Mouse (Mus musculus) CH12.LX (cell line): Measurements from ENCODE around the gene Tshz2. TPM values are rescaled to one million over a fixed set of nuclear protein-coding genes. Genes with fewer than 3 reads are reported as not detected.

Experiments
- DNase-seq: peaks from one replicate; pipeline ENCODE4 v3.0.0-alpha.2; 2013; ENCODE audit errors: extremely low read depth
- H3K27ac ChIP-seq: 2 replicates; pipeline ENCODE4 v1.5.1; 2012; ENCODE audit warnings: low read depth, mild to moderate bottlenecking, control low read depth, moderate library complexity; ENCODE audit not compliant: insufficient read depth
- H3K27me3 ChIP-seq: replicated peaks from 2 replicates; pipeline ENCODE3; 2012; ENCODE audit warnings: inconsistent platforms
- H3K36me3 ChIP-seq, 2 experiments: replicated peaks in 1 of 2; 2 replicates each; pipeline versions ENCODE3 to v1.6.1; 2012; ENCODE audit warnings: inconsistent platforms in 1 of 2, low read length in 1 of 2, mild to moderate bottlenecking in 1 of 2, mixed read lengths in 1 of 2, moderate library complexity in 1 of 2; ENCODE audit not compliant: control insufficient read depth in 1 of 2, insufficient read depth in 1 of 2
- H3K4me1 ChIP-seq, 2 experiments: 2 replicates each; pipeline ENCODE4 v1.6.1; 2012; ENCODE audit warnings: inconsistent platforms in 1 of 2, moderate library complexity in 1 of 2; ENCODE audit not compliant: insufficient read depth in 2 of 2, control insufficient read depth in 1 of 2
- H3K4me2 ChIP-seq: 2 replicates; pipeline ENCODE4 v1.6.1; 2012; ENCODE audit warnings: low read depth, mild to moderate bottlenecking, control low read depth; ENCODE audit not compliant: poor library complexity, insufficient read depth, severe bottlenecking
- H3K4me3 ChIP-seq, 3 experiments: fragments of 150-350 bp in 1 of 3; sonication (generic) in 1 of 3; replicated peaks in 1 of 3; 2 replicates each; pipeline versions ENCODE3 to v1.5.1; 2011 to 2012; ENCODE audit warnings: low read depth in 2 of 3, low read length in 2 of 3, mild to moderate bottlenecking in 2 of 3, moderate library complexity in 2 of 3, control low read depth in 1 of 3, improper control_type of control experiment in 1 of 3, inconsistent platforms in 1 of 3, mixed read lengths in 1 of 3; ENCODE audit not compliant: poor library complexity in 1 of 3
- H3K79me2 ChIP-seq: replicated peaks from 2 replicates; pipeline ENCODE4 v1.6.1; 2012; ENCODE audit warnings: mild to moderate bottlenecking, moderate library complexity; ENCODE audit not compliant: control insufficient read depth, poor library complexity, insufficient read depth, severe bottlenecking; ENCODE audit errors: extremely low read depth
- H3K9ac ChIP-seq: 2 replicates; pipeline ENCODE4 v1.6.1; 2012; ENCODE audit warnings: low read depth, mild to moderate bottlenecking, control low read depth, moderate library complexity; ENCODE audit not compliant: insufficient read depth
- H3K9me3 ChIP-seq: replicated peaks from 2 replicates; pipeline ENCODE3; 2012; ENCODE audit warnings: low read length, inconsistent platforms, mixed read lengths
- CHD1 ChIP-seq: IDR thresholded peaks from 2 replicates; pipeline ENCODE4 v1.6.1; 2012; ENCODE audit warnings: low read depth, low read length, improper control_type of control experiment, inconsistent platforms
- CTCF ChIP-seq, 2 experiments: IDR thresholded peaks in 1 of 2; conservative IDR thresholded peaks in 1 of 2; 2 replicates each; pipeline ENCODE4 v1.5.1; 2011 to 2012; ENCODE audit warnings: low read depth in 2 of 2, low read length in 2 of 2, improper control_type of control experiment in 1 of 2, inconsistent platforms in 1 of 2, mild to moderate bottlenecking in 1 of 2, moderate library complexity in 1 of 2
- E2F4 ChIP-seq: IDR thresholded peaks from 2 replicates; pipeline ENCODE4 v1.6.1; 2011; ENCODE audit warnings: low read depth, low read length, improper control_type of control experiment; ENCODE audit not compliant: insufficient replicate concordance
- ELF1 ChIP-seq: IDR thresholded peaks from 2 replicates; pipeline ENCODE4 v1.6.1; 2014; ENCODE audit warnings: low read depth, mild to moderate bottlenecking, inconsistent platforms, low read length, improper control_type of control experiment
- EP300 ChIP-seq: IDR thresholded peaks from 2 replicates; pipeline ENCODE4 v1.6.1; 2011; ENCODE audit warnings: low read length, improper control_type of control experiment
- ETS1 ChIP-seq: conservative IDR thresholded peaks from 2 replicates; pipeline ENCODE4 v1.6.1; 2012; ENCODE audit warnings: low read depth, mild to moderate bottlenecking, inconsistent platforms, low read length, improper control_type of control experiment, moderate library complexity
- HCFC1 ChIP-seq: IDR thresholded peaks from 2 replicates; pipeline ENCODE4 v1.6.1; 2012; ENCODE audit warnings: low read depth, mild to moderate bottlenecking, inconsistent platforms, low read length, improper control_type of control experiment
- IRF4 ChIP-seq: IDR thresholded peaks from 2 replicates; pipeline ENCODE4 v1.6.1; 2014; ENCODE audit warnings: low read depth, mild to moderate bottlenecking, inconsistent platforms, low read length, improper control_type of control experiment
- KAT2A ChIP-seq: IDR thresholded peaks from 2 replicates; pipeline ENCODE4 v1.6.1; 2012; ENCODE audit warnings: low read length, improper control_type of control experiment, inconsistent platforms; ENCODE audit not compliant: insufficient replicate concordance
- MAFK ChIP-seq: IDR thresholded peaks from 2 replicates; pipeline ENCODE4 v1.6.1; 2011; ENCODE audit warnings: low read length, improper control_type of control experiment; ENCODE audit not compliant: insufficient replicate concordance
- MAX ChIP-seq: IDR thresholded peaks from 2 replicates; pipeline ENCODE4 v1.6.1; 2011; ENCODE audit warnings: low read length, improper control_type of control experiment
- MAZ ChIP-seq: IDR thresholded peaks from 2 replicates; pipeline ENCODE4 v1.6.1; 2012; ENCODE audit warnings: low read depth, mild to moderate bottlenecking, inconsistent platforms, low read length, improper control_type of control experiment, moderate library complexity
- MXI1 ChIP-seq: IDR thresholded peaks from 2 replicates; pipeline ENCODE4 v1.6.1; 2011; ENCODE audit warnings: mild to moderate bottlenecking, low read depth, low read length, improper control_type of control experiment
- MYC ChIP-seq: IDR thresholded peaks from 2 replicates; pipeline ENCODE4 v1.6.1; 2011; ENCODE audit warnings: low read depth, mild to moderate bottlenecking, improper control_type of control experiment, low read length
- NRF1 ChIP-seq: IDR thresholded peaks from 2 replicates; pipeline ENCODE4 v1.6.1; 2014; ENCODE audit warnings: low read depth, mild to moderate bottlenecking, inconsistent platforms, low read length, improper control_type of control experiment, moderate library complexity
- PAX5 ChIP-seq: IDR thresholded peaks from 2 replicates; pipeline ENCODE4 v1.6.1; 2012; ENCODE audit warnings: low read length, inconsistent platforms, mixed read lengths
- POLR2AphosphoS2 ChIP-seq: IDR thresholded peaks from 2 replicates; pipeline ENCODE4 v1.6.1; 2011; ENCODE audit warnings: low read depth, low read length, improper control_type of control experiment
- RAD21 ChIP-seq: IDR thresholded peaks from 2 replicates; pipeline ENCODE4 v1.6.1; 2011; ENCODE audit warnings: low read depth, mild to moderate bottlenecking, low read length, improper control_type of control experiment, moderate library complexity
- SIN3A ChIP-seq: IDR thresholded peaks from 2 replicates; pipeline ENCODE4 v1.6.1; 2012; ENCODE audit warnings: low read length, improper control_type of control experiment, inconsistent platforms
- SMC3 ChIP-seq: IDR thresholded peaks from 2 replicates; pipeline ENCODE4 v1.6.1; 2011; ENCODE audit warnings: low read depth, low read length, improper control_type of control experiment
- TBP ChIP-seq: conservative IDR thresholded peaks from 2 replicates; pipeline ENCODE4 v1.6.1; 2011; ENCODE audit warnings: low read depth, low read length, improper control_type of control experiment
- TCF12 ChIP-seq: IDR thresholded peaks from 2 replicates; pipeline ENCODE4 v1.6.1; 2014; ENCODE audit warnings: low read depth, mild to moderate bottlenecking, inconsistent platforms, low read length, improper control_type of control experiment
- UBTF ChIP-seq: IDR thresholded peaks from 2 replicates; pipeline ENCODE4 v1.6.1; 2012; ENCODE audit warnings: low read depth, mild to moderate bottlenecking, inconsistent platforms, low read length, improper control_type of control experiment, moderate library complexity
- ZKSCAN1 ChIP-seq: IDR thresholded peaks from 2 replicates; pipeline ENCODE4 v1.6.1; 2012; ENCODE audit warnings: low read depth, inconsistent platforms, low read length, improper control_type of control experiment, borderline replicate concordance
- ZMIZ1 ChIP-seq: IDR thresholded peaks from 2 replicates; pipeline ENCODE4 v1.6.1; 2012; ENCODE audit warnings: low read depth, mild to moderate bottlenecking, inconsistent platforms, low read length, improper control_type of control experiment
- dilution Hi-C: fragments of 300-500 bp; cut with MboI; formaldehyde crosslinking; loops from 2 replicates; pipeline ENCODE4 v1.14.3; 2020; ENCODE audit warnings: low sequenced_read_pairs; ENCODE audit not compliant: extremely low pct_unique_long_range_greater_than_20kb, extremely low pct_ligation_motif_present
- in situ Hi-C: fragments of 300-500 bp; cut with MboI; formaldehyde crosslinking; loops from 3 replicates; pipeline ENCODE4 v1.14.3; 2019; ENCODE audit warnings: low sequenced_read_pairs, low pct_ligation_motif_present, low pct_unique_long_range_greater_than_20kb, mixed read lengths
- polyA plus RNA-seq: library from polyadenylated mRNA; unstranded; fragments of >175 nt; gene quantifications from 2 replicates; pipeline ENCODE4 v1.2.1, GENCODE M21; 2012; ENCODE audit warnings: low read depth; ENCODE audit not compliant: insufficient read length
- total RNA-seq, 2 experiments: library from RNA; depleted of rRNA; stranded (reverse); fragments of 300-350 nt in 1 of 2; fragments of >200 nt in 1 of 2; gene quantifications; 2 replicates each; pipeline ENCODE4 v1.2.3; 2012 to 2014

Tshz2 gene
- total and polyA plus RNA-seq, 3 experiments = not detected

GRCm38 (mm10) chr2:169702725-169703486, 70.1 kb downstream of the Tshz2 start:
- Histone ChIP-seq H3K27me3 (no peaks in the 10 kb centered on the region), H3K36me3 (no peaks in the 10 kb centered on the region), H3K79me2 (no peaks in the 10 kb centered on the region), H3K9ac (no peak overlapping the region), H3K27ac (no peak overlapping the region), H3K9me3 (peaks cover 89% of the 10 kb centered on the region), H3K4me1 (no peaks in the 10 kb centered on the region), H3K4me3 (no peak overlapping the region), H3K4me2 (no peak overlapping the region)
- in situ Hi-C loops = no loop called here
- dilution Hi-C loops = no loop called here
- TF ChIP-seq EP300 (no peak), KAT2A (no peak), MAZ (no peak), MYC (no peak), ELF1 (no peak), ZKSCAN1 (no peak), POLR2AphosphoS2 (no peak)
- no peak for DNase-seq

GRCm38 (mm10) chr2:169721793-169722326, 89.0 kb downstream of the Tshz2 start:
- in situ Hi-C loops = no loop called here
- no peak for DNase-seq
- H3K9me3 ChIP-seq = peaks cover 88% of the 10 kb centered on the region
- TF ChIP-seq MXI1 = no peak
- no peak for TF ChIP-seq RAD21
- TF ChIP-seq CHD1 = no peak
- TF ChIP-seq MAX = no peak
- no peak for TF ChIP-seq ETS1
- H3K79me2 ChIP-seq = no peaks in the 10 kb centered on the region
- H3K9ac ChIP-seq = no peak overlapping the region
- no peak overlapping the region for H3K4me3 ChIP-seq
- H3K4me1 ChIP-seq = no peaks in the 10 kb centered on the region
- H3K27me3 ChIP-seq = no peaks in the 10 kb centered on the region
- H3K36me3 ChIP-seq = no peaks in the 10 kb centered on the region
- no peak overlapping the region for H3K27ac ChIP-seq
- no peak overlapping the region for H3K4me2 ChIP-seq
- dilution Hi-C loops = no loop called here

- Histone ChIP-seq H3K9ac (no peak overlapping the region), H3K27me3 (no peaks in the 10 kb centered on the region), H3K4me1 (no peaks in the 10 kb centered on the region), H3K36me3 (no peaks in the 10 kb centered on the region), H3K9me3 (peaks cover 87% of the 10 kb centered on the region), H3K4me3 (no peak overlapping the region), H3K27ac (no peak overlapping the region), H3K79me2 (no peaks in the 10 kb centered on the region), H3K4me2 (no peak overlapping the region)
- dilution Hi-C loops = no loop called here
- TF ChIP-seq ETS1 = no peak
- TF ChIP-seq KAT2A = no peak
- no peak for TF ChIP-seq MXI1
- TF ChIP-seq UBTF = no peak
- no peak for TF ChIP-seq CTCF (conservative IDR thresholded peaks at IDR 0.05 in 1 of 2, IDR thresholded peaks at IDR 0.05 in 1 of 2; ENCODE audit: low read depth in 2 of 2, low read length in 2 of 2)
- TF ChIP-seq RAD21 = no peak
- TF ChIP-seq ZMIZ1 = no peak
- TF ChIP-seq PAX5 = no peak
- TF ChIP-seq HCFC1 = no peak
- no peak for TF ChIP-seq MAZ
- TF ChIP-seq E2F4 = no peak
- TF ChIP-seq NRF1 = no peak
- TF ChIP-seq MAFK = no peak
- TF ChIP-seq IRF4 = no peak
- TF ChIP-seq SMC3 = no peak
- no peak for TF ChIP-seq TBP
- TF ChIP-seq EP300 = no peak
- TF ChIP-seq TCF12 = no peak
- no peak for TF ChIP-seq SIN3A
- TF ChIP-seq MYC = no peak
- no peak for DNase-seq
- in situ Hi-C loops = no loop called here
Observed at GRCm38 (mm10) chr2:169722341-169722740, 89.5 kb downstream of the Tshz2 start.
